Mouse (Mus musculus) intestine, embryonic 16.5 days (tissue): ENCODE results near the gene Mapk8ip1. TPM values are rescaled to one million over a fixed set of nuclear protein-coding genes. Genes with fewer than 3 reads are reported as not detected.

Source experiments
- ATAC-seq: fragments of 200-750 bp; cut with Nextera tagmentation; 2 replicates; pipeline ENCODE4 v1.8.0; 2017; ENCODE audit warnings: moderate TSS enrichment, moderate library complexity
- H3K27ac ChIP-seq: fragments of 300-500 bp; sonication (generic); 2 replicates; pipeline ENCODE4 v1.5.1; 2014; ENCODE audit warnings: mild to moderate bottlenecking, low read length
- H3K27me3 ChIP-seq: fragments of 300-500 bp; sonication (generic); replicated peaks from 2 replicates; pipeline ENCODE4 v1.6.1; 2014; ENCODE audit warnings: low read length, control low read depth, mixed read lengths; ENCODE audit not compliant: control insufficient read depth, insufficient read depth
- H3K36me3 ChIP-seq: fragments of 300-500 bp; sonication (generic); 2 replicates; pipeline ENCODE4 v1.6.1; 2014; ENCODE audit warnings: low read length, control low read depth; ENCODE audit not compliant: control insufficient read depth, insufficient read depth
- H3K4me1 ChIP-seq: fragments of 300-500 bp; sonication (generic); 2 replicates; pipeline ENCODE4 v1.6.1; 2014; ENCODE audit warnings: low read length, control low read depth, mixed read lengths; ENCODE audit not compliant: control insufficient read depth, insufficient read depth
- H3K4me2 ChIP-seq: fragments of 300-500 bp; sonication (generic); 2 replicates; pipeline ENCODE4 v1.6.1; 2014; ENCODE audit warnings: low read depth, low read length, control low read depth
- H3K4me3 ChIP-seq: fragments of 300-500 bp; sonication (generic); 2 replicates; pipeline ENCODE4 v1.5.1; 2014; ENCODE audit warnings: mild to moderate bottlenecking, low read length
- H3K9ac ChIP-seq: fragments of 300-500 bp; sonication (generic); 2 replicates; pipeline ENCODE4 v1.6.1; 2014; ENCODE audit warnings: low read depth, low read length
- H3K9me3 ChIP-seq: fragments of 300-500 bp; sonication (generic); 2 replicates; pipeline ENCODE4 v1.6.1; 2016; ENCODE audit warnings: low read length, control low read depth; ENCODE audit not compliant: control insufficient read depth
- whole genome bisulfite sequencing: fragments of 180-500 bp; shearing (Covaris S2); extraction: QIAGEN DNeasy Blood & Tissue Kit; methylation state at CpG from one replicate; pipeline ENCODE4 v1.1.7; 2014; 5-methylcytosine and 5-hydroxymethylcytosine counted together
- polyA plus RNA-seq: library from polyadenylated mRNA; unstranded; fragments of >200 nt; fragmentation: Nextera tagmentation; extraction: Ambion mirVana; gene quantifications from 2 replicates; pipeline ENCODE4 v1.2.1, GENCODE M21; 2015

Gene Mapk8ip1
- polyA plus RNA-seq, 1 experiment from 2014 or later: 10.6 TPM

DNA sequence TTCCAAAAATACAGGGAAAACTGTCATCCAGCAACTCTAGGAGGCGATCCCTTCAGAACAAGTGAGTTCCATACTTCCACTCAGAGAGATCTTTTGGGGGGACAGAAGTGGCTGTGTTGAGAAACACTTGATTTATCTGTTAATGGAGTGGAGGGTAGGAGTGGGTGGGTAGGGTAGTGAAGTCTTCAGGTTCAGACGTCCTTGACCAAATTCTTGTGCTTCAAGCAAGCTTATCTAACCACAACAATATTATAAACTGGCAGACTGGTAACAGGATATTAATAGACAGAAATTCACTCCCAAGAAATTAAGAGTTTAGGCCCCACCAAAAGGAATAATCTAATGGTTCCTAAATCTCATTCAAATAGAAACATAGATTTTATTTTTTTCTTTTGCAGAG lies 29.0 kb upstream of the Mapk8ip1 start:
- Histone ChIP-seq H3K4me1 (peaks cover 50% of the 10 kb centered on the region), H3K27ac (no peak overlapping the region), H3K9ac (no peak overlapping the region), H3K4me2 (no peak overlapping the region), H3K4me3 (no peak overlapping the region), H3K27me3 (no peaks in the 10 kb centered on the region), H3K9me3 (no peaks in the 10 kb centered on the region), H3K36me3 (no peaks in the 10 kb centered on the region)
- no peak for ATAC-seq
- 72% methylated on average over 2 of the region's 2 CpGs for WGBS

DNA sequence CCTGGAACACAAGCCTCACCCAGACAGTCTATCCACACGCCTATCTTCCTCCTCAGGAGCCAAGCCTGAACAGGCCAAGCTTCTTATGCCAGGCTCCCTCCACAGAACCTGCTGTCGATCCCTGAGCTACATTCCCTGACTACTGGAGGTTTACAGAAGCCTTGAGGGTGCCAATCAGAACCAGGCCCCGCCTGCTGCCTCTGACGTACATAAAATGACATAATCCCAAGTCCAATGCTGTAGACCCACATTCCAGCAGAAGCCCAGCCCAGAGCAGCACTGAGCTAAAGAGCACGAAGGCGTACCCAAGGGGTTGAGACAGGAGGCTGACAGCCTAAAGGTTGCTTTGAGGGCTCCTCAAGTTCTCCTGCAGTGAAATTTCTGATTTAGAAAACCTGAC lies 26.8 kb upstream of the Mapk8ip1 start:
- 28% methylated on average over 6 of the region's 6 CpGs for WGBS
- Histone ChIP-seq H3K9me3 (no peaks in the 10 kb centered on the region), H3K9ac (no peak overlapping the region), H3K27me3 (no peaks in the 10 kb centered on the region), H3K4me1 (peaks cover 54% of the 10 kb centered on the region), H3K4me3 (no peak overlapping the region), H3K36me3 (no peaks in the 10 kb centered on the region), H3K27ac (peak overlapping the region; percentile 29), H3K4me2 (no peak overlapping the region)
- ATAC-seq: peak; percentile 85

DNA sequence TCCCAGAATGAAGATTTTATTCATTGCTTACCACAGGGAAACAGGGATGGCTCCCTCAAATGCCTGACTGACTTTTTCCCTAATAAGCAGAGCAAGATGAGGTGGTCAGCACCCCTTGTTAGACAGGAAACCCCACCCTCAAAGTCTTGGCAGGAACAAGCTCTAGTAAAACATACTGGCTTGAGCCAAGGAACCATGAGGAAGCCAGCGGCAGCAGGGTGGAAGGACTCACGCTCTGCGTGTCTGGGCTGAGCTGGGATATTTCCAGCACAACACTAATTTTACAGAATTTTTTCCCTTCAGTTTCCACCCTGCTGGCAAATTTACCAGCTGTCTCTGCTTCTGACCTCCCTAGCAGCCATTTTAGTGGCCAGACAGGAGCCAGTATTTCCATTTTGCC lies 25.4 kb upstream of the Mapk8ip1 start:
- peaks cover 9% of the 10 kb centered on the region for H3K36me3 ChIP-seq
- ATAC-seq: no peak
- no peaks in the 10 kb centered on the region for H3K9me3 ChIP-seq
- no peak overlapping the region for H3K4me2 ChIP-seq
- 65% methylated on average over 3 of the region's 3 CpGs for WGBS
- H3K27me3 ChIP-seq: no peaks in the 10 kb centered on the region
- peak overlapping the region; percentile 30 for H3K27ac ChIP-seq
- H3K9ac ChIP-seq: no peak overlapping the region
- peaks cover 40% of the 10 kb centered on the region for H3K4me1 ChIP-seq
- no peak overlapping the region for H3K4me3 ChIP-seq

DNA sequence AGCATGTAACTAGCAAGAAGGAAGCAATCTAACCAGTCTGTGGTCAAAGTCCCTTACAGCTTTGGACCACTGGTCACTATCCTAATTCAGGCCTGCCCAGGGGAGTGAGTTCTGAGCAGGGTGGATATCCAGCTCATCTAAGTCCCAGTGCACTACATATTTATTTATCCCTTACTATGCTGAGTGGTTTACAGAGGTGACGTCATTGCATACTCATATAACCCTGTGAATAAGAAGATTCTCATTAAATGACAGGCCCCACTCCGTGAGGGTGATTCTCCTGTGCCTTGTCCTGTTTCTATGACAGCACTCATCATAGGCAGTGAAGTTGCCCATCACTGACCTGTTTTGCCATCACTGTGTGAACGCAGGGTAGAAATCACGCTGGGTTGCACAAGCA lies 24.3 kb upstream of the Mapk8ip1 start:
- 71% methylated on average over 4 of the region's 4 CpGs for WGBS
- H3K4me1 ChIP-seq: peaks cover 32% of the 10 kb centered on the region
- no peak for ATAC-seq

DNA sequence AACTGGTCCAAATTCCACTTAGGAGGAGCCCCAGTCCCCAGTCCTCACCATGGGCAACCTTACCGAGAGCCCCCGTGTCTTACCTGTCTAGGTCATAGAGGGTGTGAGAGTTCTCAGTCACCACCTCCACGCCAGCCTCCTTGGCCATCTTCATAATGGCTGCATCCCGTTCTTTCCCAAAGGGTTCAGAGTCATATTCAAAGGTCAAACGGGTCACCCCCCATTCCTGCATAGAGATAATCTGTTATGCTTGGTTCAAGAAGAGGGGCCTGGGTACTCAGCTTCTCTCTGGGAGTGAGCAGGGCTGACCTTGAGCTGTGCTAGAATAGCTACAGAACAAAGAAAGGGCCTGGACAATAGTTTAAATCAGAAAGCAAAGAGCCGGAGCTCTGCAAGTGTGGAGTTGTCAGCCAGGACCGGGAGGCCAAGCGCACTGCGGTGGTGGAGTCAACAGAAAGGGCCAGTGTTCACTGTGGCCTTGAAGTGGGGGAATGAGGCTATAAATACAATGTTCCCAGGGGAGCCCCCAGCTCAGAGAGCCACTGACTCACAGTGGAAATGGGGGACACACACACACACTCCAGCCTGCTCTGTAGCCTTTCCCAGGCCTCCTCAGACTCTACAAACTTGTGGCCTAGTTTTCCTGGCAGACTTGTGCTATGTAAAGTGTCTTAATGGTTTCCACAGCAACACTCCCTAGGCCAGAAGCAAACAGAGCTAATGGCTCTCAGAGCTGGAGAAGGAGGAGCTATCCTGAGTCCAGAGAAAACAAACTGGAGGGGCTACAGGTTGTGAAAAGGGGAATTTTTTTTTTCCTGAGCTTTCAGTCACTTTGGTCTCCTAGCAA lies 23.6 kb upstream of the Mapk8ip1 start:
- no peak overlapping the region for H3K9ac ChIP-seq

More for the DNA sequence above, 24.3 kb upstream of the Mapk8ip1 start:
- Histone ChIP-seq H3K27me3 (no peaks in the 10 kb centered on the region), H3K9me3 (no peaks in the 10 kb centered on the region), H3K9ac (no peak overlapping the region), H3K4me3 (no peak overlapping the region), H3K36me3 (peaks cover 13% of the 10 kb centered on the region), H3K27ac (peak overlapping the region; percentile 64; the same call in 1 of the 2 replicates), H3K4me2 (no peak overlapping the region)

DNA sequence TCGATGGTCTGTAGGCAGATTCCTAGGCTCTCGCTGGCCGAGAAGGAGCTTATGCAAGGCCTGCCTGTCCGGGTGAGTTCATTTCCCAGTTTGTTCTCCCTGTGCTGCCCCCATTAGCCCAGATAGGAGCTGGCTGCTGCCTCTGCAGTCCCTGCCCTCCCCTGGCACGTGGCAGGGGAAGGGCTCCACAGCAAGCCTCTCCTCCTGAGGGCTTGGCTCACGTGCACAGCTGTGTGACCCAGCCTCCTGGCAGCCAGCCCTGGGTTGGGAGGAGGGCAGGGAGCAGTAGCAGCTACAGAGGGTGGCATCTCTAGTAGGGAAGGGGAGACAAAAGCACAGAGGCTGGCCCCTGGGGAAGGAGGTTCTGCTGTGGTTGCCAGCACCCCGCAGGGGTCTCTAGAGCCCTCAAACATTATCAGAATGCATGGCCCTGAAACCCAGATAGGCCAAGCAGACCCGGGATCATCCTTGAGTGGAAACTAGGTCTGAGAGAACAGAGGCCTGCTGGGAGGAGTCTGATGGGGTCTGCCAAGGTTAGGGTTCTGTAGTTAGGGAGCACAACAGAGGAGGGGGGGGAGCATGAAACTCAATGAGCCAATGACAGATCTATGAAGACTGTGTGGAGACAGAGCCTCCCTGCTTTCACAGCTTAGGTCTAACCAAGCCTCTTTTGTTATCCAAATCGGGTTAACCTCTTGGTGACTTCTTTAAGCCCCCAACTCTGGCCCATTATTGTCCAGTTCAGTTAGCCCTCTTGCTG lies 22.8 kb upstream of the Mapk8ip1 start:
- ATAC-seq: 0 out of 2 replicates have a peak, but pooled peaks have one; percentile 25

More for the DNA sequence above, 23.6 kb upstream of the Mapk8ip1 start:
- peaks cover 28% of the 10 kb centered on the region for H3K4me1 ChIP-seq
- no peak overlapping the region for H3K4me2 ChIP-seq
- peaks cover 13% of the 10 kb centered on the region for H3K36me3 ChIP-seq
- peak overlapping the region; percentile 64 for H3K27ac ChIP-seq
- ATAC-seq: peak; percentile 52
- no peak overlapping the region for H3K4me3 ChIP-seq
- no peaks in the 10 kb centered on the region for H3K27me3 ChIP-seq
- WGBS: 64% methylated on average over 9 of the region's 9 CpGs
- no peaks in the 10 kb centered on the region for H3K9me3 ChIP-seq

DNA sequence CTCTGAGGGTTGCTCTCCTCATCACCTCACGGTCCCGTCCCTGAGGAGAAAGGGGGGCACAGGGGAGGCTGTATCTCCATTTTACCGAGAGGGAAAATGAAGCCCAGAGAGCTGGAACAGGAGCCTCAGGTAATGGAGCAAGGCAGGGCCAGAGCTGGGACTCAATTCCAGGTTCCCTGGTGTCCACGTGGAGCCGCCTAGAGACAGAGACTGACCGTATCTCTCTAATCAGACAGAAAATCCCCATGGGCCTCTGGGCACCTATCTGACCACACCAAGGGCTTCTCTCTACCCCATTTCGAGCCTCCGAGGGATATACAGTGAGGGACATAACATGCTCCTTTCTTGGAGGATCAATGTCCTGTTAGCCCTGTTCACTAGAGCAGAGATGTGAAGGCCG lies 22.1 kb upstream of the Mapk8ip1 start:
- Histone ChIP-seq H3K4me1 (peaks cover 23% of the 10 kb centered on the region), H3K27me3 (no peaks in the 10 kb centered on the region), H3K4me3 (no peak overlapping the region), H3K9ac (no peak overlapping the region), H3K27ac (no peak overlapping the region), H3K4me2 (no peak overlapping the region), H3K9me3 (no peaks in the 10 kb centered on the region), H3K36me3 (peaks cover 18% of the 10 kb centered on the region)
- ATAC-seq: no peak
- WGBS: 92% methylated on average over 9 of the region's 9 CpGs

More for the DNA sequence above, 22.8 kb upstream of the Mapk8ip1 start:
- H3K4me2 ChIP-seq: no peak overlapping the region
- peaks cover 24% of the 10 kb centered on the region for H3K4me1 ChIP-seq
- H3K9ac ChIP-seq: no peak overlapping the region
- no peak overlapping the region for H3K4me3 ChIP-seq
- no peaks in the 10 kb centered on the region for H3K9me3 ChIP-seq
- peaks cover 16% of the 10 kb centered on the region for H3K36me3 ChIP-seq
- WGBS: 73% methylated on average over 9 of the region's 9 CpGs
- H3K27ac ChIP-seq: 0 out of 2 replicates have a peak overlapping the region, but pooled peaks have one; percentile 64
- H3K27me3 ChIP-seq: no peaks in the 10 kb centered on the region

DNA sequence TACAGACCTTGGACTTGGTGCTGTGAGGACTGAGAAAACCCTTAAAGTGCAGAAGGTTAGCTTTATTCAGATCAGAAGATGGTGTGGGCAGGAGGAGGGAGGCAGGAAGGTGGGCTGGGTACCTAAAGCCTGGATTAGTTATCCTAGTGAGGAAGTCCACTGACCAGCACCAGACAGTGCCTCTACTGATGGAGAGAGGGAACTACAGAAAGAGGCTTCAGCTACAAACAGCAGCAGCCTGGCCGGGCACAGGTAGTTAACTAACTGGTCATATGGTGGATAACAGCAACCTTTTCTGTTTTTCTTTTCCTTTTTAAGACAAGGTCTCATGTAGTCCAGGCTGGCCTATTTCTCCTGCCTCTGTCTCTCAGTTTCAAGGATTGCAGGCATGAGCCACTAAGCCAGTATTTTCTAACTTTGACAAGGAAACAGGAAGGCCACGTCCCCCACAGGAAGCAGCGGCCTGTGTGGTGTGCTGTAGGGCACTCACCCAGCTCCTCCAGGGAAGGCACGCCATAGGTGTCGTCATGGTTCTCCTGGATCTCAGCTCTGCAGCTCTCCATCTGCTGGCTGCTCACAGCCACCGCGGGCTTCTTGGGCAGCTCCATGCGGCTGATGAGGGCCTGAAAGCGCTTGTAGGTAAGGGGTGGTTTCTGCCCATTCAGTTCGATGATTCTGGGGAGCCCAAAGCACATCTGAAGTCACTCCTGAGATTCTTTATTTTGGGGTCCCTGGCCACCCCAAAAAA lies 21.5 kb upstream of the Mapk8ip1 start:
- WGBS: 68% methylated on average over 10 of the region's 10 CpGs
- no peak overlapping the region for H3K27ac ChIP-seq
- no peaks in the 10 kb centered on the region for H3K9me3 ChIP-seq
- H3K4me2 ChIP-seq: no peak overlapping the region
- H3K36me3 ChIP-seq: peaks cover 18% of the 10 kb centered on the region
- no peak overlapping the region for H3K4me3 ChIP-seq
- no peak overlapping the region for H3K9ac ChIP-seq
- no peak for ATAC-seq
- peaks cover 20% of the 10 kb centered on the region for H3K4me1 ChIP-seq
- no peaks in the 10 kb centered on the region for H3K27me3 ChIP-seq
